Mouse (Mus musculus) olfactory bulb, adult 2 months (tissue): ENCODE measurements at regions not wholly inside any gene's neighbourhood (a gene's known extent, or its start where the extent isn't known, plus 50 kb on each side); places are given as distances from the start of the nearest gene placed in this dataset.

ENCODE experiments used
- H3K27ac ChIP-seq: fragments of 200-500 bp; 2 replicates; pipeline ENCODE4 v1.5.1; 2012; ENCODE audit warnings: low read depth, low read length; ENCODE audit not compliant: insufficient read depth
- H3K4me1 ChIP-seq: fragments of 200-500 bp; 2 replicates; pipeline ENCODE4 v1.6.1; 2012; ENCODE audit warnings: low read length; ENCODE audit not compliant: control insufficient read depth, insufficient read depth
- H3K4me3 ChIP-seq: fragments of 200-500 bp; 2 replicates; pipeline ENCODE4 v1.5.1; 2012; ENCODE audit warnings: mild to moderate bottlenecking, low read depth, low read length, moderate library complexity; ENCODE audit not compliant: insufficient read depth
- CTCF ChIP-seq: fragments of 200-500 bp; IDR thresholded peaks from 2 replicates; pipeline ENCODE4 v1.5.1; 2012; ENCODE audit warnings: low read depth, mild to moderate bottlenecking, low read length, moderate library complexity; ENCODE audit not compliant: insufficient read depth
- POLR2A ChIP-seq: fragments of 200-500 bp; IDR thresholded peaks from 2 replicates; pipeline ENCODE4 v1.6.1; 2012; ENCODE audit warnings: mild to moderate bottlenecking, low read depth, low read length, moderate library complexity; ENCODE audit not compliant: insufficient read depth
- WGBS: fragments of 180-500 bp; shearing (Covaris S2); methylation state at CpG from one replicate; pipeline ENCODE4 v1.1.7; 2018; 5-methylcytosine and 5-hydroxymethylcytosine counted together

- no peak for TF ChIP-seq POLR2A
- no peak for TF ChIP-seq CTCF
- WGBS: 86% methylated on average over 4 of the region's 4 CpGs
- no peak overlapping the region for H3K27ac ChIP-seq
- no peaks in the 10 kb centered on the region for H3K4me1 ChIP-seq
- H3K4me3 ChIP-seq: no peak overlapping the region
Measured at GRCm38 (mm10) chr2:159610451-159610850, 723.5 kb downstream of the Gm826 start.

- 81% methylated on average over 4 of the region's 4 CpGs for WGBS
- TF ChIP-seq CTCF (no peak), POLR2A (no peak)
Measured at GRCm38 (mm10) chr2:159616685-159617084, 717.3 kb downstream of the Gm826 start.

GRCm38 (mm10) chr2:159621261-159621660 is 712.7 kb downstream of the Gm826 start:
- H3K27ac ChIP-seq: no peak overlapping the region
- 92% methylated on average over 6 of the region's 6 CpGs for WGBS
- H3K4me1 ChIP-seq: no peaks in the 10 kb centered on the region
- no peak overlapping the region for H3K4me3 ChIP-seq
- TF ChIP-seq CTCF: no peak
- TF ChIP-seq POLR2A: no peak

More at GRCm38 (mm10) chr2:159616685-159617084, 717.3 kb downstream of the Gm826 start:
- Histone ChIP-seq H3K4me1 (no peaks in the 10 kb centered on the region), H3K4me3 (no peak overlapping the region), H3K27ac (no peak overlapping the region)

- WGBS: 76% methylated on average over 5 of the region's 5 CpGs
- no peak for TF ChIP-seq CTCF
- no peak overlapping the region for H3K4me3 ChIP-seq
- H3K4me1 ChIP-seq: no peaks in the 10 kb centered on the region
- no peak overlapping the region for H3K27ac ChIP-seq
Measured at GRCm38 (mm10) chr2:159622141-159622669, 711.8 kb downstream of the Gm826 start.

- Histone ChIP-seq H3K27ac (no peak overlapping the region), H3K4me3 (no peak overlapping the region), H3K4me1 (no peaks in the 10 kb centered on the region)
- 50% methylated on average over 1 of the region's 1 CpGs for WGBS
- TF ChIP-seq CTCF (no peak), POLR2A (no peak)
Measured at GRCm38 (mm10) chr2:159625306-159625705, 708.7 kb downstream of the Gm826 start.

- Histone ChIP-seq H3K27ac (no peak overlapping the region), H3K4me1 (no peaks in the 10 kb centered on the region), H3K4me3 (no peak overlapping the region)
- 64% methylated on average over 4 of the region's 4 CpGs for WGBS
- no peak for TF ChIP-seq POLR2A
- no peak for TF ChIP-seq CTCF
Measured at GRCm38 (mm10) chr2:159645861-159646260, 688.1 kb downstream of the Gm826 start.

- no peak overlapping the region for H3K4me3 ChIP-seq
- no peak overlapping the region for H3K27ac ChIP-seq
- no peak for TF ChIP-seq POLR2A
- TF ChIP-seq CTCF: no peak
- H3K4me1 ChIP-seq: no peaks in the 10 kb centered on the region
- 67% methylated on average over 2 of the region's 2 CpGs for WGBS
Measured at GRCm38 (mm10) chr2:159646595-159646994, 687.4 kb downstream of the Gm826 start.

GRCm38 (mm10) chr2:159652243-159652642 is 681.7 kb downstream of the Gm826 start:
- TF ChIP-seq CTCF (no peak), POLR2A (no peak)
- Histone ChIP-seq H3K4me3 (no peak overlapping the region), H3K4me1 (no peaks in the 10 kb centered on the region), H3K27ac (no peak overlapping the region)
- WGBS: 90% methylated on average over 3 of the region's 3 CpGs

GRCm38 (mm10) chr2:159676845-159677244 is 657.1 kb downstream of the Gm826 start:
- WGBS: 47% methylated on average over 3 of the region's 3 CpGs
- no peak overlapping the region for H3K4me3 ChIP-seq
- no peaks in the 10 kb centered on the region for H3K4me1 ChIP-seq
- no peak for TF ChIP-seq CTCF
- no peak for TF ChIP-seq POLR2A
- H3K27ac ChIP-seq: no peak overlapping the region

- 90% methylated on average over 1 of the region's 1 CpGs for WGBS
- no peak for TF ChIP-seq CTCF
- no peak for TF ChIP-seq POLR2A
- Histone ChIP-seq H3K4me1 (no peaks in the 10 kb centered on the region), H3K4me3 (no peak overlapping the region), H3K27ac (no peak overlapping the region)
Measured at GRCm38 (mm10) chr2:159680641-159681040, 653.3 kb downstream of the Gm826 start.
